Mouse (Mus musculus) cerebellum, postnatal 14 days (tissue): ENCODE results near the gene Recql5.
"Not testable (repeated sequence)": the region's sequence is repeated elsewhere in the genome, so short reads cannot be mapped to it uniquely, and the experiment has no call there.

Source experiments
- DNase-seq, 2 experiments: peaks; one replicate each; pipeline ENCODE4 v3.0.0; 2021; ENCODE audit warnings: mixed read lengths in 2 of 2

The Recql5 gene

GRCm38 (mm10) chr11:115858354-115858753, 74.9 kb downstream of the Recql5 start, which contains the start of gene Myo15b:
Gene Myo15b (plus strand): TSS chr11:115858406.
- DNase-seq: no peak

- peak; percentile 43 to 51 for DNase-seq
Observed at GRCm38 (mm10) chr11:115857936-115858335, 75.3 kb downstream of the Recql5 start.

DNA sequence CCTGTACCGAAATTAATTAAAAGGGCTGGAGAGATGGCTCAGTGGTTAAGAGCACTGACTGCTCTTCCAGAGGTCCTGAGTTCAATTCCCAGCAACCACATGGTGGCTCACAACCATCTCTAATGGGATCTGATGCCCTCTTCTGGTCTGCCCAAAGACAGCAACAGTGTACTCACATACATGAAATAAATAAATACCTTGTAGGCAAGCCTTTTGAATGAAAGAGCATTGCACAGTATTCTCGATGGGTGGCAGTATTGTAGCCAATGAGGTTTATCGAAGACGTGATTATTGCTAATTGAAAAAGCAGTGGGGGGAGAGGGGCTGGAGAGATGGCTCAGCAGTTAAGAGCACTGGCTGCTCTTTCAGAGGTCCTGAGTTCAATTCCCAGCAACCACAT, 76.1 kb downstream of the Recql5 start:
- DNase-seq: not testable (repeated sequence)

GRCm38 (mm10) chr11:115854674-115855073, 78.6 kb downstream of the Recql5 start:
- DNase-seq: no peak

- no peak for DNase-seq
Observed at GRCm38 (mm10) chr11:115845819-115846218, 87.5 kb downstream of the Recql5 start.

GRCm38 (mm10) chr11:115844240-115844639, 89.0 kb downstream of the Recql5 start:
- DNase-seq: no peak

DNA sequence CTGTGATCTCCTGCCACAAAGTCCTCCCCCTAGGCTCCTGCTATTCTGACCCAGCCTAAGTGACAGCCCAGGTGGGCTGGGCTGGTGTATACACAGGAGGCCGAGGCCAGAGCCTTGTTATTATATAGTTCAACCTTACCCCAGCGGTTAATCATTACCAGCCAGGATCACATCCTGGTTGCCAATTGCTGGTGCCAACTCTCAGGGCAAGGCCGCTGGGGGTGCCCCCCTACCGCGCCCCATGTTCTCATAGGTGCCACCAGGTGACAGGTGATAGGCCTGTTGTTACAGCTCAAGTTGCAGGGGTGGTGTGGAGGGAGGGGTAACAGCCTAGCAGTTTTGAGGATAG, 89.4 kb downstream of the Recql5 start:
- DNase-seq: no peak

GRCm38 (mm10) chr11:115843141-115843890, 90.0 kb downstream of the Recql5 start:
- no peak for DNase-seq
